ENCODE assay signal across 7 mouse cellular contexts in the genomic region with DNA sequence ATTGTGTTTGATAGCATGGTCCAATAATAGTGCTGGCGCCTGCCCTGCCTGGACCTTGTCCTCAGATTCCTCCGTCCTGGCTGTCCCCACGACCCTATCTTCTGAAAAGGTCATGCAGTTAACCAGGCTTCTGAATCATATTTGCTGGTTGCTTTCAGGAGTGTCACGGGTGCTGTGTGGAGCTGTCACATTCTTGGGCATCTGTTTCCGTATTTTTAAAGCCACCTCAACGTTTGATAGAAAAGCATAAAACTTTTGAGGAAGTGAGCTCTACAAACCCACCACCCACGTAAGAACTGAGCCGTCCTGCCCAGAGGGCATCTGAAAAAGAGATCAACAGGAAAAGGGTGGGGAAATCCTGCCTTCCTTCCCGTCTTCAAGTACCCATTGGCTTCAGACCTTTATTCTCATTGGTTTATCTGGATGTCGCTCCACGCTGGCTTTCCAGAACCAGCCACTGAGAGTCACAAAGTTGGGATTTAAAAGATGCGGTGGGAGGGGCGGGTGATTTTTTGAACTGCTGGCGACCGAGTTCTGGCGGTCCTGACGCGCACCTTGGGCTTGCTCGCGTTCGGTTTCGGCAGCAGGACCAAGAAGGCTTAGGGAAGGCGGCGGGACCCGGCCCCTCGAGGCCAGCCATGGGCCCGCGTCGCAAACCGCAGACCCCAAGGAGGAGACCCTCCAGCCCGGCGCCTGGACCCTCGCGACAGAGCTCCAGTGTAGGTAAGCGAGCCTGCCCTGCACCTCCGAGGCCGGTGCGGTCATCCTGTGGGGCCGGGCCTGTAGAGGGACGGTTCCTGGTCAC. TPM values are rescaled to one million over a fixed set of nuclear protein-coding genes. Genes with fewer than 3 reads are reported as not detected.
DNase-seq lines count a peak whose midpoint lies in the region; ATAC-seq lines count a peak whose summit lies in the region.

A gene (plus strand): TSS at position 387 of the 805 bp plus-strand sequence.

- H3K4me1 ChIP-seq in embryonic facial prominence, embryonic 12.5 days: peaks cover 12% of the 10 kb centered on the region
- H3K4me1 ChIP-seq in limb, embryonic 11.5 days (ENCODE audit: control insufficient read depth, insufficient read depth, low read length): 0 out of 2 replicates have a peak, but pooled peaks cover 2% of the 10 kb centered on the region
- H3K4me1 ChIP-seq in midbrain, embryonic 14.5 days (ENCODE audit: control insufficient read depth, insufficient read depth, low read length): 0 out of 2 replicates have a peak, but pooled peaks cover 6% of the 10 kb centered on the region

- no peaks in the 10 kb centered on the region for H3K27me3 ChIP-seq in embryonic facial prominence, embryonic 12.5 days
- no peaks in the 10 kb centered on the region for H3K27me3 ChIP-seq in limb, embryonic 11.5 days (ENCODE audit: control insufficient read depth, insufficient read depth, low read length)
- H3K27me3 ChIP-seq in midbrain, embryonic 14.5 days (ENCODE audit: control insufficient read depth, insufficient read depth, low read length): no peaks in the 10 kb centered on the region

- DNase-seq in adrenal gland, postnatal 25 days: peak; percentile 78
- peak; percentile 100 for DNase-seq in heart, adult 11 months
- peak; percentile 87 for DNase-seq in kidney, adult 18-20 months
- DNase-seq in limb, embryonic 11.5 days (ENCODE audit: low spot score): peak; percentile 89
- DNase-seq in midbrain, embryonic 14.5 days: peak; percentile 94
- DNase-seq in spleen, adult 18-20 months: peak; percentile 73 to 77

- peak within 1 kb of the TSS; percentile 75 for H3K4me3 ChIP-seq in embryonic facial prominence, embryonic 12.5 days
- H3K4me3 ChIP-seq in limb, embryonic 11.5 days (ENCODE audit: low read depth, low read length): peak within 1 kb of the TSS; percentile 87
- peak within 1 kb of the TSS; percentile 74 for H3K4me3 ChIP-seq in midbrain, embryonic 14.5 days (replicated peaks; ENCODE audit: low read depth, low read length)

- peaks cover 23% of the 10 kb centered on the region for H3K36me3 ChIP-seq in embryonic facial prominence, embryonic 12.5 days
- H3K36me3 ChIP-seq in limb, embryonic 11.5 days (ENCODE audit: control insufficient read depth, insufficient read depth, low read length): peaks cover 10% of the 10 kb centered on the region; the same call in 1 of the 2 replicates
- H3K36me3 ChIP-seq in midbrain, embryonic 14.5 days (ENCODE audit: control insufficient read depth, insufficient read depth, low read length): no peaks in the 10 kb centered on the region

- no peaks in the 10 kb centered on the region for H3K9me3 ChIP-seq in embryonic facial prominence, embryonic 12.5 days
- no peaks in the 10 kb centered on the region for H3K9me3 ChIP-seq in limb, embryonic 11.5 days (ENCODE audit: control insufficient read depth, low read length)
- H3K9me3 ChIP-seq in midbrain, embryonic 14.5 days (ENCODE audit: control insufficient read depth, low read length): no peaks in the 10 kb centered on the region

- ATAC-seq in embryonic facial prominence, embryonic 12.5 days (ENCODE audit: insufficient number of reproducible peaks, insufficient read depth, low FRiP score, low TSS enrichment): peak; percentile 86
- ATAC-seq in limb, embryonic 11.5 days (ENCODE audit: insufficient number of reproducible peaks, low FRiP score, low TSS enrichment, low read depth): peak; percentile 94
- peak; percentile 92 for ATAC-seq in midbrain, embryonic 14.5 days (ENCODE audit: low FRiP score, low TSS enrichment)

- peak within 1 kb of the TSS; percentile 73 for H3K27ac ChIP-seq in embryonic facial prominence, embryonic 12.5 days
- H3K27ac ChIP-seq in limb, embryonic 11.5 days (replicated peaks; ENCODE audit: low read depth, low read length): peak within 1 kb of the TSS; percentile 84
- no peak within 1 kb of the TSS for H3K27ac ChIP-seq in midbrain, embryonic 14.5 days (replicated peaks; ENCODE audit: low read depth, low read length)

- under 1% methylated on average over 40 of the region's 40 CpGs for WGBS in embryonic facial prominence, embryonic 12.5 days
- under 1% methylated on average over 40 of the region's 40 CpGs for WGBS in limb, embryonic 11.5 days
- under 1% methylated on average over 40 of the region's 40 CpGs for WGBS in midbrain, embryonic 14.5 days

- peak within 1 kb of the TSS; percentile 63 for H3K4me2 ChIP-seq in embryonic facial prominence, embryonic 12.5 days (replicated peaks)
- peak within 1 kb of the TSS; percentile 63 for H3K4me2 ChIP-seq in limb, embryonic 11.5 days (ENCODE audit: low read depth, severe bottlenecking)
- peak within 1 kb of the TSS; percentile 95 for H3K4me2 ChIP-seq in midbrain, embryonic 14.5 days (ENCODE audit: low read length)

- peak within 1 kb of the TSS; percentile 72 for H3K9ac ChIP-seq in embryonic facial prominence, embryonic 12.5 days
- peak within 1 kb of the TSS; percentile 92 for H3K9ac ChIP-seq in limb, embryonic 11.5 days (ENCODE audit: low read length)
- H3K9ac ChIP-seq in midbrain, embryonic 14.5 days (replicated peaks; ENCODE audit: low read length): peak within 1 kb of the TSS; percentile 69

RNA-seq across cellular contexts. Expression of the gene that starts here (rescaled TPM):
- total RNA-seq in adrenal gland, postnatal 25 days (2021): 15.1 and 19.2 TPM in 2 replicates
- 349 and 350 TPM in 2 replicates for polyA plus RNA-seq in embryonic facial prominence, embryonic 12.5 days (2016; fragmentation: Nextera tagmentation; extraction: Ambion mirVana)
- polyA plus RNA-seq in limb, embryonic 11.5 days (2014; fragmentation: Nextera tagmentation; extraction: Ambion mirVana): 498 and 533 TPM in 2 replicates
- 40.0 and 65.3 TPM in 2 replicates for polyA plus RNA-seq in midbrain, embryonic 14.5 days (2014; fragmentation: Nextera tagmentation; extraction: Ambion mirVana)
